Mouse (Mus musculus) c-Kit-positive CD71-positive TER-119-positive erythroid progenitor cells, embryonic 14.5 days (primary cell): ENCODE data around the gene Gm5941.
"Not testable (repeated sequence)": the region's sequence is repeated elsewhere in the genome, so short reads cannot be mapped to it uniquely, and the experiment has no call there.

Source experiments
- DNase-seq: peaks from one replicate; pipeline ENCODE4 v3.0.0-alpha.2; 2013; ENCODE audit warnings: low spot score

The Gm5941 gene

DNA sequence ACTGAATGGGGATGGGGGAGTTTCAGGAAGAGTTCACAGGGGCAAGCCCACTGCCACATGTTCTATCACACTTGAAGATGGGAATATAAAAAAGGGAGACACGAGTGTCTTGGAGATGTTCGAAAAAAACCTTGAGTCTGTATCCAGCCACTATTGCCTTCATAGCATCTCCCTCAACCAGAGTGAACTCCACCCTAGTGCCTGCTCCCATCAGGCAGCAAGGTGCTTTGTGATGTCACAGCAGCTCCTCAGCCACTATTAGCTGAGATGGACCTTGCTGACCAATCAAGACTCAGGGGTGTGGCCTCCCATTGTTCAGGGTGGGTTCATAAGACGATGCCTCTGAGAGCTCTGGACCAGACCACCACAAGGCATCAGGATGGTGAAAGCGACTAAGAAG is at the start of gene Gm5941:
Gm5941 (plus strand) TSS at position 301 of the 400 bp plus-strand sequence.
- DNase-seq: not testable (repeated sequence)

DNA sequence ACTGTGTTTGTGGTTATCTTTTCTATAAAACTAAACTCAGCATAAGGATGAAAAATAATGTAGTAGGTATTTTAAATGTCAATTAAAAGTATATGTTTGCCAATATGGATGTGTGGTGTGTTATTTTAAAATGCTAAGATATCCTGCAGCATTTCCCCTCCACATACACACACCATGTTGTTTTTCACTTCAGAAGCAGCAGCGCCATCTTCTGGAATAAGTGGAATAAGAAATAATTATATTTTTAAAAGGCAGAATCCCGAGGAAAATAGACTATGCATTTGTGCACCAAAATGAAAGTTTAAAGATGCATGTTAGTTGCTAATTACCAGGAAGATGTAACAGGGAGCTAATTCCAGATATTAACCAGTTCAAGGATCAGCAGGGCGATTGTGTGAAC is 29.3 kb upstream of the Gm5941 start:
- no peak for DNase-seq

DNA sequence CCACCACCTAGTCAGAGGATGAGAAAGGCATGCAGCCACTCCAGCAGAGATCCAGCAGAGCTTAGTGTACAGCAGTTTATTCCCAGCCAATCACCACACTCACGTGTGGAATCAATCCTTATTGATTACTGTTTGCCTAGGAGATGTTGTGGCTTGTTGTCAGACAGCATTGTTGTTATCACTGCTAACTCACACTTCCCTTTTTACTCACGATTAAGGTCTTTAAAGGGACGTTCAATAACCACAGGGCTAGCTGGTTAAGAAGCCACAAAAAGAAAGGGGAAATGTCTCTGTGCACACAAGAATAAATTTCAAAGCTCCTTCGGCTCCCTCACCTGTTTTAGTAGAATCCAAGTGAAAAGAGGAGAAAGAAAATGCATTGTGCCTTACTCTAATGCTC is 25.0 kb upstream of the Gm5941 start:
- DNase-seq: no peak

DNA sequence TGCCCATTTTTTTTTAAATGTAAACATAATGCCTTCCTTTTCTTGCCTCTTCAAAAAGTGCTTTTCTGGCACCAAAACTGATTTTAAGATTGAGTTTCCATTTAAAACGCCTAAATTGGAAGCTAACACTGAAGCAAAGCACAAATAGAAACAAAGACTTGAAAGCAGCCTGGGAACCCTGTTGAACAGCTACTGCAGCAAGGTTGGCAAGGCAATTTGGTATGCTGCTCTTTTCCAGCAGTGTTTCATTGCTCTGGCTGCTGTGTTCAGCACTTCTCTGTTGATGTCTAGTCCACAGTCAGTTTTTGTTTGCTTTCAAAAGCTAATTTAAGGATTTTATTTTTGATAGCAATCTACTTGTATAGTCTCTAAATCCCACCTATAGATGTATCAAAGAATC is 8.5 kb downstream of the Gm5941 start:
- no peak for DNase-seq

DNA sequence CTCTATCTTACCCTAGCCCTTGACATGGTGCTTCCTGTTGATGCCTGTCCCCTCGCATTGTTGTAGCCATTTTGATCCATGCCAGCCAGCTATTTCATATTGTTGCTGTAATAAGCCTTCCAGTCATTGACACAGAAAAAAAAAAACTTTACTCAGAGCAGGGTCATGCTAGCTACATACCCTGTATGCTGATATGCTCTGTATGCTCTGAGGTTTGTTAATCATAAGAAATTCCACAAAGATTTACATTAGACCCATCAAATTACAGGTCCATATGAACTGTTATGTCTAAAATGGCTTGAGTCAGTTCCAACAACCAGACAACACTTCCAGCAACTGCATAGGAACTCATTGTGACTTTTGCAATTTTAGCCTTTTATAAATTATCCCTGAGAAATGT is 38.1 kb downstream of the Gm5941 start:
- no peak for DNase-seq
